Mouse (Mus musculus) intestine, embryonic 15.5 days (tissue): Measurements from ENCODE around the gene Aplp2. TPM values are rescaled to one million over a fixed set of nuclear protein-coding genes. Genes with fewer than 3 reads are reported as not detected.

Source experiments
- ATAC-seq: fragments of 200-750 bp; cut with Nextera tagmentation; 2 replicates; pipeline ENCODE4 v1.8.0; 2017; ENCODE audit warnings: moderate TSS enrichment, moderate library complexity
- H3K27ac ChIP-seq: fragments of 300-500 bp; sonication (generic); 2 replicates; pipeline ENCODE4 v1.5.1; 2015; ENCODE audit warnings: mild to moderate bottlenecking, inconsistent platforms
- H3K27me3 ChIP-seq: fragments of 300-500 bp; sonication (generic); replicated peaks from 2 replicates; pipeline ENCODE4 v1.6.1; 2015; ENCODE audit warnings: inconsistent platforms
- H3K36me3 ChIP-seq: fragments of 300-500 bp; sonication (generic); 2 replicates; pipeline ENCODE4 v1.6.1; 2015; ENCODE audit warnings: inconsistent platforms
- H3K4me1 ChIP-seq: fragments of 300-500 bp; sonication (generic); replicated peaks from 2 replicates; pipeline ENCODE4 v1.6.1; 2015; ENCODE audit warnings: inconsistent platforms
- H3K4me2 ChIP-seq: fragments of 300-500 bp; sonication (generic); replicated peaks from 2 replicates; pipeline ENCODE4 v1.6.1; 2015; ENCODE audit warnings: mild to moderate bottlenecking, inconsistent platforms
- H3K4me3 ChIP-seq: fragments of 300-500 bp; sonication (generic); replicated peaks from 2 replicates; pipeline ENCODE4 v1.5.1; 2015; ENCODE audit warnings: inconsistent platforms
- H3K9ac ChIP-seq: fragments of 300-500 bp; sonication (generic); 2 replicates; pipeline ENCODE4 v1.6.1; 2015; ENCODE audit warnings: inconsistent platforms
- H3K9me3 ChIP-seq: fragments of 300-500 bp; sonication (generic); 2 replicates; pipeline ENCODE4 v1.6.1; 2016; ENCODE audit warnings: inconsistent platforms
- WGBS: fragments of 180-500 bp; shearing (Covaris S2); methylation state at CpG from one replicate; pipeline ENCODE4 v1.1.7; 2015; 5-methylcytosine and 5-hydroxymethylcytosine counted together
- polyA plus RNA-seq: library from polyadenylated mRNA; unstranded; fragments of >200 nt; fragmentation: Nextera tagmentation; extraction: Ambion mirVana; gene quantifications from 2 replicates; pipeline ENCODE4 v1.2.1, GENCODE M21; 2015

Gene Aplp2
- polyA plus RNA-seq, 1 experiment from 2014 or later: 210 TPM

GRCm38 (mm10) chr9:31196742-31197141 is 14.9 kb downstream of the Aplp2 start:
- no peaks in the 10 kb centered on the region for H3K4me1 ChIP-seq
- ATAC-seq: no peak

GRCm38 (mm10) chr9:31195573-31195972 is 16.0 kb downstream of the Aplp2 start:
- ATAC-seq: no peak
- H3K9ac ChIP-seq: no peak overlapping the region
- WGBS: 89% methylated on average over 1 of the region's 1 CpGs
- 0 out of 2 replicates have a peak, but pooled peaks cover 4% of the 10 kb centered on the region for H3K4me1 ChIP-seq
- H3K27ac ChIP-seq: no peak overlapping the region
- no peak overlapping the region for H3K4me3 ChIP-seq
- no peaks in the 10 kb centered on the region for H3K27me3 ChIP-seq
- H3K36me3 ChIP-seq: 0 out of 2 replicates have a peak, but pooled peaks cover 2% of the 10 kb centered on the region
- H3K4me2 ChIP-seq: no peak overlapping the region
- H3K9me3 ChIP-seq: no peaks in the 10 kb centered on the region

More at GRCm38 (mm10) chr9:31196742-31197141, 14.9 kb downstream of the Aplp2 start:
- Histone ChIP-seq H3K4me3 (no peak overlapping the region), H3K4me2 (no peak overlapping the region), H3K9me3 (no peaks in the 10 kb centered on the region), H3K9ac (no peak overlapping the region), H3K27ac (no peak overlapping the region), H3K36me3 (0 out of 2 replicates have a peak, but pooled peaks cover 2% of the 10 kb centered on the region), H3K27me3 (no peaks in the 10 kb centered on the region)

GRCm38 (mm10) chr9:31192378-31192777 is 19.2 kb downstream of the Aplp2 start:
- no peaks in the 10 kb centered on the region for H3K9me3 ChIP-seq
- no peak overlapping the region for H3K4me3 ChIP-seq
- no peak overlapping the region for H3K27ac ChIP-seq
- 0 out of 2 replicates have a peak, but pooled peaks cover 2% of the 10 kb centered on the region for H3K36me3 ChIP-seq
- WGBS: 85% methylated on average over 7 of the region's 7 CpGs
- H3K27me3 ChIP-seq: no peaks in the 10 kb centered on the region
- no peak for ATAC-seq
- no peak overlapping the region for H3K9ac ChIP-seq
- H3K4me1 ChIP-seq: 0 out of 2 replicates have a peak, but pooled peaks cover 4% of the 10 kb centered on the region
- H3K4me2 ChIP-seq: no peak overlapping the region

DNA sequence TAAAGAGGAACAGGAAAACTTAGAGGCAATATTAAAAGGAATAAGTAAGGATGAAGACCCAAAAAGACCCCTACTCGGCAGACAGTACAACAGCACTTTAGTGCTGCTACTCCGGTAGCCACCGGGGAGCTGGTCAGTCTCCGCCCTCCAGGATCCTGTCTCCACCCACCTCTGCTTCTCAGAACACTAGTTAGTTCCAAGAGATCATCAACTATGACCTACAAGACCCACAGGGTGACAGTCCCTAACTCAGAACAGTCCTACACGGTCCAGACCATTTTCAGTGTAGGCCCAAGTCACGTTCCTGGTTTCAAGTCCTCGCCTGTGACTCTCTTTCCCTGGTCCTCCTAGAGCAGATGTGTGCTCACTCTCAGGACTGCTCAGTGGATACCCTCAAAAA is 20.1 kb downstream of the Aplp2 start:
- Histone ChIP-seq H3K4me2 (no peak overlapping the region), H3K9me3 (no peaks in the 10 kb centered on the region), H3K27me3 (no peaks in the 10 kb centered on the region), H3K4me3 (no peak overlapping the region), H3K4me1 (0 out of 2 replicates have a peak, but pooled peaks cover 4% of the 10 kb centered on the region), H3K36me3 (0 out of 2 replicates have a peak, but pooled peaks cover 2% of the 10 kb centered on the region), H3K27ac (no peak overlapping the region), H3K9ac (no peak overlapping the region)
- 62% methylated on average over 7 of the region's 7 CpGs for WGBS
- ATAC-seq: no peak

DNA sequence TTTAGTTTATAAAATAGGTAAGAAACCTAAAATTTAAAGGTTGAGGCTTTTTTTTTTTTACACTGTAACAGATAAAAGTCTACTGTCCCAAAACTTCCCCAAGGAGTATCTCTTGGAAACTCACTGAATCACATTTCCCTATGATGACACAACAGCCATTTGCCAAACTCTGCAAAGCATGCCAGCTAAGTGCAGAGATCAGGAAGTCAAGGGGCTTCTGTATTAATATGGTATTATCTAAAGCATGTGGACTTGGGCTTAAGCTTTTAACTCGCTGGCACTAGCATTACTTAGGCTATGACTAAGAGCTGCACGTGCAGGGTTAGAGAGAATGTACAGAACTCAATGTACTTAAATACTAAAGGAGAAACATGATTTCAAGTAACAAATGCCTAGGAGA is 22.4 kb downstream of the Aplp2 start:
- no peak overlapping the region for H3K27ac ChIP-seq
- no peak overlapping the region for H3K9ac ChIP-seq
- 0 out of 2 replicates have a peak, but pooled peaks cover 4% of the 10 kb centered on the region for H3K4me1 ChIP-seq
- no peak overlapping the region for H3K4me2 ChIP-seq
- 65% methylated on average over 2 of the region's 2 CpGs for WGBS
- no peaks in the 10 kb centered on the region for H3K27me3 ChIP-seq
- H3K9me3 ChIP-seq: no peaks in the 10 kb centered on the region
- 0 out of 2 replicates have a peak, but pooled peaks cover 2% of the 10 kb centered on the region for H3K36me3 ChIP-seq
- no peak for ATAC-seq
- no peak overlapping the region for H3K4me3 ChIP-seq

- Histone ChIP-seq H3K27me3 (no peaks in the 10 kb centered on the region), H3K9ac (no peak overlapping the region), H3K27ac (no peak overlapping the region), H3K36me3 (no peaks in the 10 kb centered on the region), H3K9me3 (no peaks in the 10 kb centered on the region), H3K4me1 (0 out of 2 replicates have a peak, but pooled peaks cover 3% of the 10 kb centered on the region), H3K4me2 (no peak overlapping the region), H3K4me3 (no peak overlapping the region)
- WGBS: 97% methylated on average over 5 of the region's 5 CpGs
- ATAC-seq: no peak
These were observed 27.2 kb downstream of the Aplp2 start for GRCm38 (mm10) chr9:31184439-31184838.

- H3K36me3 ChIP-seq: no peaks in the 10 kb centered on the region
- WGBS: 58% methylated on average over 4 of the region's 4 CpGs
- ATAC-seq: no peak
- no peak overlapping the region for H3K27ac ChIP-seq
- 0 out of 2 replicates have a peak, but pooled peaks cover 3% of the 10 kb centered on the region for H3K4me1 ChIP-seq
- H3K4me2 ChIP-seq: no peak overlapping the region
- no peak overlapping the region for H3K4me3 ChIP-seq
- H3K9ac ChIP-seq: no peak overlapping the region
- no peaks in the 10 kb centered on the region for H3K27me3 ChIP-seq
- H3K9me3 ChIP-seq: no peaks in the 10 kb centered on the region
These were observed 28.6 kb downstream of the Aplp2 start for GRCm38 (mm10) chr9:31183061-31183460.

DNA sequence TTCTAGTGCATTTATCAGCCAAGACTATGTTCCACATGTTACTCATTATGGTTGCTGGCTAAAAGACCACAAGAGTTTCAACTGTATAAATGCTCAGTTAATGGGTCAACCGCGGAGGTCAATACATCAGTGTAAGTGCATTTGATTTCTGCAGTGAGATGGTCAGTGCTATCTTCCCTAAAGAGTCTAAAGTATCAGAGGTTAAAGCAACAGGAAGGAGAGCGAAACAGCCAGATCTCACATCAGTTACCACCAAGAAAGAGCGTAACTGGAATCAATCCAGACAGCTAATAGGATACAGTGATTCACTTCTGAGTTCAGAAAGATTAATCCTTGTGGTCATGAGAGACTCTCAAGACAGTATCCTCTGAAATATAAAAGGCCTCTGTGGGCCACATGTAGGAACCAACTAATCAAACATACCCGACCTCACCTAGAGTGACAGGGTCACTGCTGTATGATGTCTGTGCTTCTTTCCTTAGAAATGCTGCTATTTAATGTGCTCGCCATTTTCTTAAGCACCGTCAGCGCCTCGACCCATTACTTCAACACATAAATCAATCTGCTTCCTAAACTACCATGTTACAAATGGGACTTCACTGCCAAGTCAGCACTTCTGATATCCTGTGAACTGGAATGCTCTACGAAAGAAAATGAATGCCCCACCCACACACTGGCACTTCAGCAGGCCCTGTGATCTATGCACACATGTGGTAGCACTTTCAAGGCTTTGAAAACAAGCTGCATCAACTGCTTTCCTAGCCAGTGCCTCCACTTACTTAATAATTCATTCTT is 30.1 kb downstream of the Aplp2 start:
- H3K9me3 ChIP-seq: no peaks in the 10 kb centered on the region
- ATAC-seq: no peak

GRCm38 (mm10) chr9:31177692-31178091 is 33.9 kb downstream of the Aplp2 start:
- no peak for ATAC-seq
- 94% methylated on average over 6 of the region's 6 CpGs for WGBS
- H3K4me2 ChIP-seq: no peak overlapping the region

More for the DNA sequence above, 30.1 kb downstream of the Aplp2 start:
- no peak overlapping the region for H3K4me3 ChIP-seq
- no peak overlapping the region for H3K4me2 ChIP-seq
- H3K27ac ChIP-seq: no peak overlapping the region
- no peaks in the 10 kb centered on the region for H3K36me3 ChIP-seq
- no peaks in the 10 kb centered on the region for H3K27me3 ChIP-seq
- no peak overlapping the region for H3K9ac ChIP-seq
- H3K4me1 ChIP-seq: 0 out of 2 replicates have a peak, but pooled peaks cover 8% of the 10 kb centered on the region
- WGBS: 69% methylated on average over 10 of the region's 10 CpGs

GRCm38 (mm10) chr9:31176379-31177130 is 35.1 kb downstream of the Aplp2 start:
- no peaks in the 10 kb centered on the region for H3K9me3 ChIP-seq
- WGBS: 77% methylated on average over 8 of the region's 8 CpGs
- H3K9ac ChIP-seq: no peak overlapping the region
- no peak overlapping the region for H3K27ac ChIP-seq
- peak; percentile 91 for ATAC-seq
- no peak overlapping the region for H3K4me3 ChIP-seq
- H3K36me3 ChIP-seq: no peaks in the 10 kb centered on the region
- no peak overlapping the region for H3K4me2 ChIP-seq
- no peaks in the 10 kb centered on the region for H3K27me3 ChIP-seq
- 0 out of 2 replicates have a peak, but pooled peaks cover 5% of the 10 kb centered on the region for H3K4me1 ChIP-seq

More at GRCm38 (mm10) chr9:31177692-31178091, 33.9 kb downstream of the Aplp2 start:
- Histone ChIP-seq H3K4me3 (no peak overlapping the region), H3K9me3 (no peaks in the 10 kb centered on the region), H3K4me1 (0 out of 2 replicates have a peak, but pooled peaks cover 8% of the 10 kb centered on the region), H3K9ac (no peak overlapping the region), H3K27ac (no peak overlapping the region), H3K27me3 (no peaks in the 10 kb centered on the region), H3K36me3 (no peaks in the 10 kb centered on the region)

DNA sequence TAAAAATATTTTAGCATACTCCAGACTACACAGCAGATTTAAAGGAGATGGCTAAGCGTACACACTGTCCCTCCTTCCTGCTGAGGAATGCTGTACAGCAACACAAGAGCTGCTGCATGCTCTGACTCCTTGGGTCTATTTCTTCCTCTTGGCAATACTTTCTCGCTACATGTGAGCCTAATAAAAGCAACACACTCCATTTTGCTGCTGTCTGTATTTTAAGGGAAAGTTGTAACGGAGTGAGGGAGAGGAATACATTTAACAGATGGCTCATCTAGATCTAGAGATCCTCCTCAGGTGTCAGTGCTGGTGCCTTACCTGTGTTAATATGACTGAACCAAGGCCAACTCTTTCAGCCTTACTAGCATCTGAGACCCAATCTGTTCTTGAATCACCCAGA is 35.6 kb downstream of the Aplp2 start:
- no peaks in the 10 kb centered on the region for H3K27me3 ChIP-seq
- H3K4me1 ChIP-seq: 0 out of 2 replicates have a peak, but pooled peaks cover 5% of the 10 kb centered on the region
- WGBS: 68% methylated on average over 3 of the region's 3 CpGs
- no peak for ATAC-seq
- H3K27ac ChIP-seq: no peak overlapping the region
- H3K4me3 ChIP-seq: no peak overlapping the region
- H3K9ac ChIP-seq: no peak overlapping the region
- no peaks in the 10 kb centered on the region for H3K36me3 ChIP-seq
- no peaks in the 10 kb centered on the region for H3K9me3 ChIP-seq
- H3K4me2 ChIP-seq: no peak overlapping the region

DNA sequence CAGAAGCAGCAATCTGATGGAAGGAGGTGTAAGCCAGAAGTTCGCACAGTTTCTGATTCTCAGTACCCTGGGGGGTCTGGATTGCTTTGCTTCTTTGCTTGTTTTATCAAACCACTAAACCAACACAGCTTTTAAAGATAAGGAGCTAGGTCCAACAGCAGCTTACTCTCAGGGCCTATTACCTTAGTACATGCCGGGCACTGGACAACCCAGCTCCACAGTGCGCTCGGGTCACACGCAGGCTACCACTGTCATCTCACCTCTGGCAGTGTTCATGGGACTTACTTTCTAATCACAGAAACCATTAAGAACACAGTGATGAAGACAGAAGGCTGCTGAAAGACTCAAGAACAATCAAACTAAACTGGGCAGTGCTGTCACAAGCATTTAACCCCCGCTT is 36.3 kb downstream of the Aplp2 start:
- Histone ChIP-seq H3K4me2 (no peak overlapping the region), H3K36me3 (no peaks in the 10 kb centered on the region), H3K4me3 (no peak overlapping the region), H3K9me3 (no peaks in the 10 kb centered on the region), H3K9ac (no peak overlapping the region), H3K27me3 (no peaks in the 10 kb centered on the region), H3K4me1 (0 out of 2 replicates have a peak, but pooled peaks cover 5% of the 10 kb centered on the region), H3K27ac (no peak overlapping the region)
- no peak for ATAC-seq
- WGBS: 86% methylated on average over 6 of the region's 6 CpGs
